In the genomic region with DNA sequence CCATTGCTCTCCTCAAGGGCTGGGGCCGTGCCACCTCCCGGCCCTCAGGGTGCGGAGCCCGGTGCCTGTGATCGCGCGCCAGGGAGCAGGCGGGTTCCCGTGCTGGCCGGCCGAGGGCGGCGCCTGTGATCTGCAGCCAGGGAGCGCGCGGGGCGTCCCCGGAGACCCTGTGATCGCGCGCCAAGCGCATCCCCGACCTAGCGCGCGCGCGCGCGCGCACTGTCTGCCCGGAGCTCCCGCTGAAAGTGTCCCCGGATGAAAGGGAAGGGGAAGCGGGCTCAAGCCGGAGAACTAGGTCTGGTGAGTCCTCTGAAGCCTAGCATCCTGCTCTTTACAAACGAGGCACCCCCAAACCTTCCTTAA, we compare ENCODE assay signal across 8 mouse cellular contexts.
DNase-seq lines count a peak whose midpoint lies in the region; ATAC-seq lines count a peak whose summit lies in the region.

No protein-coding gene starts in this region.

- intact Hi-C loops in gastrocnemius, postnatal 14 days (cut with DNase I; ENCODE audit: low total_unique reads): no loop called here

- no peak for ATAC-seq in inflammation-experienced regulatory T-cells, adult 6 months

- DNase-seq in gastrocnemius, postnatal 14 days: peak; percentile 7
- no peak for DNase-seq in gastrocnemius, adult 8-10 months (ENCODE audit: low spot score in 2 of 2)
- peak; percentile 66 for DNase-seq in brain, adult 2 months (ENCODE audit: low read depth, low spot score)
- peak; percentile 19 to 34 for DNase-seq in frontal cortex, postnatal 14 days (ENCODE audit: low spot score in 2 of 2)
- peak; percentile 16 for DNase-seq in layer of hippocampus, adult 9-11 months
- peak; percentile 9 to 42 for DNase-seq in lung, postnatal 4 days
- DNase-seq in right cerebral cortex, postnatal 4 days: peak; percentile 73

Comparison
In these comparisons a context has a peak if more than half of its experiments do, and no peak if none do; other contexts are left out.
1. DNase-seq: peak in gastrocnemius, postnatal 14 days (single experiment), brain, adult 2 months (single experiment), frontal cortex, postnatal 14 days (2 of 2), layer of hippocampus, adult 9-11 months (single experiment), lung, postnatal 4 days (2 of 2) and right cerebral cortex, postnatal 4 days (single experiment); none in gastrocnemius, adult 8-10 months (0 of 2).